In the genomic region with DNA sequence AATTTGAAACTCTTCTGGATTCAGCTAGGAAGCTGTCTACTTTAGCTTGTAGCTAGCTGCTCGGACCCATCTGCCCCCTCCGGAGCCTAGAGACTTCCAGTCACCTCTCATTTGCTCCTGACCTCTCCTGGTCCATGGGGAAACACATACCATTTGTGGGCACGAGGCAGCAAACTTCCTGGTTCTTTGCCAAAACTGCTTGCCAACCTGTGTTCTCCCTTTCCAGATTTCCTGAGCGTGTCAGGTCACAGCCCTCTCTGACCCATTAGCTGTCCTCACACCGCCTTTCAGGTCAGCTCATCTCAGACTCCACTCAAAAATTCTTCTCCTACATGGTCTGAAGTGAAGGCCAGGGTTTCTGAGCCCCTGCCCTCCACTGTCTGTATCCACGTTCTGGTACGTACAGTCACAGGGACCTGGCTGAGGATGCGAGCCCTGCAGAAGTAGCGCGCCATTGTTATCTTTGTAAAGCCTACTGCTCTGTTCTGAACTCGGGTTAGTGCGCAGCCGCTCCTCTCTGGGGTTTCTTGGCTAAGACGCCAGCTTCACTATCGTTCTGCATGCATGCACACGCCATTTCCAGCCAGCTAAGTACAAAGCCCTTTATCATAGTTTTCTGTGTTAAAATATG, we compare ENCODE assay signal across 15 mouse cellular contexts. TPM values are rescaled to one million over a fixed set of nuclear protein-coding genes. Genes with fewer than 3 reads are reported as not detected.
DNase-seq lines count a peak whose midpoint lies in the region; ATAC-seq lines count a peak whose summit lies in the region.
"Had no signal": no experiment of that assay in that cellular context is flagged by ENCODE, and none has a peak within 500 bp of the region (broad histone marks: within the 10 kb centered on the region; RNA-seq: fewer than 3 reads in every experiment).

No protein-coding gene starts in this region.

- H3K27me3 ChIP-seq in limb, embryonic 15.5 days: no peaks in the 10 kb centered on the region
- no peaks in the 10 kb centered on the region for H3K27me3 ChIP-seq in limb, embryonic 10.5 days (ENCODE audit: low read depth, poor library complexity, severe bottlenecking)
- no peaks in the 10 kb centered on the region for H3K27me3 ChIP-seq in stomach, embryonic 16.5 days (ENCODE audit: control insufficient read depth, insufficient read depth, low read length)
- H3K27me3 ChIP-seq: embryonic facial prominence, embryonic 15.5 days; heart, embryonic 15.5 days; liver, embryonic 15.5 days; megakaryocyte, embryonic 14.5 days had no signal

- 0 out of 2 replicates have a peak, but pooled peaks have one; percentile 44 for ATAC-seq in limb, embryonic 15.5 days (ENCODE audit: insufficient number of reproducible peaks, low FRiP score, low TSS enrichment, low read depth)
- no peak for ATAC-seq in stomach, embryonic 16.5 days (ENCODE audit: insufficient read depth, low FRiP score)
- ATAC-seq in megakaryocyte, adult 5-6 weeks (ENCODE audit: poor library complexity, severe bottlenecking): no peak
- ATAC-seq: forebrain, postnatal 0 days; intestine, embryonic 16.5 days had no signal

- no peak overlapping the region for H3K4me3 ChIP-seq in limb, embryonic 15.5 days
- no peak overlapping the region for H3K4me3 ChIP-seq in limb, embryonic 10.5 days
- no peak overlapping the region for H3K4me3 ChIP-seq in stomach, embryonic 16.5 days (replicated peaks; ENCODE audit: low read length)
- H3K4me3 ChIP-seq: embryonic facial prominence, embryonic 15.5 days; heart, embryonic 15.5 days; liver, embryonic 15.5 days; megakaryocyte, embryonic 14.5 days had no signal

- H3K4me2 ChIP-seq in limb, embryonic 15.5 days: no peak overlapping the region
- H3K4me2 ChIP-seq in stomach, embryonic 16.5 days (ENCODE audit: low read depth, low read length): no peak overlapping the region
- H3K4me2 ChIP-seq: embryonic facial prominence, embryonic 15.5 days; heart, embryonic 15.5 days; liver, embryonic 15.5 days had no signal

- no peak overlapping the region for H3K27ac ChIP-seq in limb, embryonic 15.5 days
- H3K27ac ChIP-seq in limb, embryonic 10.5 days: no peak overlapping the region
- peak overlapping the region; percentile 0; the same call in 1 of the 2 replicates for H3K27ac ChIP-seq in stomach, embryonic 16.5 days (ENCODE audit: low read length)
- H3K27ac ChIP-seq: embryonic facial prominence, embryonic 15.5 days; heart, embryonic 15.5 days; liver, embryonic 15.5 days had no signal

- intact Hi-C loops in heart, postnatal 25 days (cut with DNase I): no loop called here

- H3K36me3 ChIP-seq in limb, embryonic 15.5 days: no peaks in the 10 kb centered on the region
- H3K36me3 ChIP-seq in limb, embryonic 10.5 days: no peaks in the 10 kb centered on the region
- no peaks in the 10 kb centered on the region for H3K36me3 ChIP-seq in stomach, embryonic 16.5 days (ENCODE audit: control insufficient read depth, insufficient read depth, low read length)
- H3K36me3 ChIP-seq: embryonic facial prominence, embryonic 15.5 days; heart, embryonic 15.5 days; liver, embryonic 15.5 days had no signal

- DNase-seq in adrenal gland, postnatal 14 days: peak; percentile 67
- DNase-seq in adrenal gland, adult 18-20 months (ENCODE audit: low spot score in 2 of 2): no peak
- no peak for DNase-seq in limb, embryonic 10.5 days (ENCODE audit: low spot score)
- DNase-seq in heart, postnatal 25 days (ENCODE audit: low spot score): peak; percentile 22
- no peak for DNase-seq in layer of hippocampus, postnatal 25 days (ENCODE audit: extremely low spot score in 1 of 2, low spot score in 1 of 2)
- DNase-seq: forebrain, postnatal 0 days had no signal

- no peak overlapping the region for H3K9ac ChIP-seq in limb, embryonic 15.5 days
- no peak overlapping the region for H3K9ac ChIP-seq in stomach, embryonic 16.5 days (ENCODE audit: low read length)
- H3K9ac ChIP-seq: embryonic facial prominence, embryonic 15.5 days; forebrain, postnatal 0 days; heart, embryonic 15.5 days; liver, embryonic 15.5 days had no signal

- WGBS in limb, embryonic 15.5 days: 84% methylated on average over 16 of the region's 16 CpGs
- WGBS in limb, embryonic 10.5 days: 91% methylated on average over 16 of the region's 16 CpGs
- 84% methylated on average over 16 of the region's 16 CpGs for WGBS in stomach, embryonic 16.5 days

- 0 out of 2 replicates have a peak, but pooled peaks cover 6% of the 10 kb centered on the region for H3K4me1 ChIP-seq in limb, embryonic 15.5 days
- 0 out of 2 replicates have a peak, but pooled peaks cover 2% of the 10 kb centered on the region for H3K4me1 ChIP-seq in limb, embryonic 10.5 days
- H3K4me1 ChIP-seq in stomach, embryonic 16.5 days (ENCODE audit: control insufficient read depth, insufficient read depth, low read length): peaks cover 9% of the 10 kb centered on the region; the same call in 1 of the 2 replicates
- H3K4me1 ChIP-seq: liver, embryonic 15.5 days; megakaryocyte, embryonic 14.5 days had no signal

- no peaks in the 10 kb centered on the region for H3K9me3 ChIP-seq in limb, embryonic 15.5 days
- H3K9me3 ChIP-seq in limb, embryonic 10.5 days (replicated peaks): no peaks in the 10 kb centered on the region
- H3K9me3 ChIP-seq in stomach, embryonic 16.5 days (replicated peaks; ENCODE audit: control insufficient read depth, low read length): no peaks in the 10 kb centered on the region
- H3K9me3 ChIP-seq: embryonic facial prominence, embryonic 15.5 days; heart, embryonic 15.5 days; liver, embryonic 15.5 days; megakaryocyte, embryonic 14.5 days had no signal

RNA-seq across cellular contexts. Expression of a gene that starts 51.2 kb away (rescaled TPM):
- total RNA-seq in adrenal gland, postnatal 14 days (2021): not detected in 2 replicates
- under 1 TPM in 1 of 2 experiments, not detected in 1; 0.42 TPM for total RNA-seq in adrenal gland, adult 18-20 months (2021)
- 23.0 and 75.0 TPM in 2 replicates for polyA plus RNA-seq in limb, embryonic 15.5 days (2015; fragmentation: Nextera tagmentation; extraction: Ambion mirVana)
- 0.11 TPM in 1 of 2 replicates, not detected in the other for polyA plus RNA-seq in limb, embryonic 10.5 days (2016; fragmentation: Nextera tagmentation; extraction: Ambion mirVana)
- total RNA-seq in heart, postnatal 25 days (2021): 1,000 to 10,000 TPM; 2,092 to 2,205 TPM
- 3.6 and 21.6 TPM in 2 replicates for polyA plus RNA-seq in stomach, embryonic 16.5 days (2015; fragmentation: Nextera tagmentation; extraction: Ambion mirVana)
- under 1 TPM in 1 of 2 experiments, not detected in 1; 0.30 TPM for total RNA-seq in layer of hippocampus, postnatal 25 days (2021)
- total RNA-seq in megakaryocyte, adult 5-6 weeks (2015): not detected in 2 replicates
- total RNA-seq in megakaryocyte, adult 5-6 weeks (2017): not detected in 2 replicates
- total RNA-seq: common myeloid progenitor, adult 5-6 weeks had no signal
- polyA plus RNA-seq: forebrain, postnatal 0 days had no signal

Comparison
In these comparisons a context has a peak if more than half of its experiments do, and no peak if none do; other contexts are left out.
1. DNase-seq: peak in adrenal gland, postnatal 14 days (single experiment) and heart, postnatal 25 days (single experiment); none in adrenal gland, adult 18-20 months (0 of 2), limb, embryonic 10.5 days (single experiment) and layer of hippocampus, postnatal 25 days (0 of 2).
2. RNA of a gene that starts 51.2 kb away (total RNA-seq): 2,092 to 2,205 TPM in heart, postnatal 25 days; 0.42 TPM in adrenal gland, adult 18-20 months, 0.30 TPM in layer of hippocampus, postnatal 25 days, not detected in adrenal gland, postnatal 14 days and not detected in megakaryocyte, adult 5-6 weeks; every median in the first group is over 1,000 times any median in the second.